9 mouse cellular contexts compared by ENCODE assay signal in genomic region chr1:151177030-151177936, GRCm38 (mm10). TPM values are rescaled to one million over a fixed set of nuclear protein-coding genes. Genes with fewer than 3 reads are reported as not detected.
DNase-seq lines count a peak whose midpoint lies in the region; ATAC-seq and TF ChIP-seq lines count a peak whose summit lies in the region.
"Had no signal": no experiment of that assay in that cellular context is flagged by ENCODE, and none has a peak within 500 bp of the region (broad histone marks: within the 10 kb centered on the region; RNA-seq: fewer than 3 reads in every experiment).

No protein-coding gene starts in this region.

- H3K9ac ChIP-seq in embryonic facial prominence, embryonic 12.5 days, result no peak overlapping the region
- no peak overlapping the region for H3K9ac ChIP-seq in hindbrain, embryonic 12.5 days
- H3K9ac ChIP-seq in limb, embryonic 15.5 days, result no peak overlapping the region

- H3K27ac ChIP-seq in thymus, adult 2 months (ENCODE audit: control insufficient read depth, insufficient read depth, low read length), result peak overlapping the region; percentile 32; the same call in 1 of the 2 replicates
- no peak overlapping the region for H3K27ac ChIP-seq in embryonic facial prominence, embryonic 12.5 days
- H3K27ac ChIP-seq in hindbrain, embryonic 12.5 days, result no peak overlapping the region
- H3K27ac ChIP-seq in limb, embryonic 15.5 days, result no peak overlapping the region

- peak; percentile 30 for DNase-seq in thymus, adult 2 months
- no peak for DNase-seq in thymus, postnatal 25 days
- DNase-seq in natural killer cell, adult 2 months (ENCODE audit: low spot score in 2 of 2), result peak; percentile 57 to 58
- no peak for DNase-seq in adipocyte (ENCODE audit: low spot score)
- no peak for DNase-seq in urinary bladder, adult 18-20 months (ENCODE audit: low spot score in 2 of 2)

- no peak for TF ChIP-seq POLR2A in thymus, adult 2 months (IDR thresholded peaks at IDR 0.05; ENCODE audit: control insufficient read depth, extremely low read depth, insufficient read depth, low read length, poor library complexity)

- peaks cover 6% of the 10 kb centered on the region for H3K4me1 ChIP-seq in thymus, adult 2 months (replicated peaks; ENCODE audit: control insufficient read depth, insufficient read depth, low read length)
- H3K4me1 ChIP-seq in embryonic facial prominence, embryonic 12.5 days, result peaks cover 9% of the 10 kb centered on the region; the same call in 1 of the 2 replicates
- peaks cover 13% of the 10 kb centered on the region for H3K4me1 ChIP-seq in hindbrain, embryonic 12.5 days
- H3K4me1 ChIP-seq in limb, embryonic 15.5 days, result 0 out of 2 replicates have a peak, but pooled peaks cover 4% of the 10 kb centered on the region

- H3K4me3 ChIP-seq in thymus, adult 2 months (ENCODE audit: control insufficient read depth, insufficient read depth, low read length), result peak overlapping the region; percentile 35
- peak overlapping the region; percentile 21 for H3K4me3 ChIP-seq in embryonic facial prominence, embryonic 12.5 days
- H3K4me3 ChIP-seq in hindbrain, embryonic 12.5 days, result peak overlapping the region; percentile 7
- H3K4me3 ChIP-seq in limb, embryonic 15.5 days, result peak overlapping the region; percentile 26

- WGBS in thymus, adult 2 months, result 19% methylated on average over 10 of the region's 10 CpGs
- WGBS in embryonic facial prominence, embryonic 12.5 days, result 13% methylated on average over 10 of the region's 10 CpGs
- 6% methylated on average over 9 of the region's 10 CpGs for WGBS in hindbrain, embryonic 12.5 days
- 11% methylated on average over 10 of the region's 10 CpGs for WGBS in limb, embryonic 15.5 days

- H3K36me3 ChIP-seq in thymus, adult 2 months (ENCODE audit: control insufficient read depth, insufficient read depth, low read length), result no peaks in the 10 kb centered on the region
- no peaks in the 10 kb centered on the region for H3K36me3 ChIP-seq in embryonic facial prominence, embryonic 12.5 days
- no peaks in the 10 kb centered on the region for H3K36me3 ChIP-seq in hindbrain, embryonic 12.5 days
- H3K36me3 ChIP-seq in limb, embryonic 15.5 days, result no peaks in the 10 kb centered on the region

- no peaks in the 10 kb centered on the region for H3K27me3 ChIP-seq in thymus, adult 2 months (ENCODE audit: control insufficient read depth, insufficient read depth, low read length)
- H3K27me3 ChIP-seq in embryonic facial prominence, embryonic 12.5 days, result no peaks in the 10 kb centered on the region
- no peaks in the 10 kb centered on the region for H3K27me3 ChIP-seq in hindbrain, embryonic 12.5 days
- H3K27me3 ChIP-seq in limb, embryonic 15.5 days, result no peaks in the 10 kb centered on the region

- peak; percentile 67 for ATAC-seq in embryonic facial prominence, embryonic 12.5 days (ENCODE audit: insufficient number of reproducible peaks, insufficient read depth, low FRiP score, low TSS enrichment)
- ATAC-seq in hindbrain, embryonic 12.5 days (ENCODE audit: low FRiP score), result peak; percentile 68; the same call in 1 of the 2 replicates
- no peak for ATAC-seq in limb, embryonic 15.5 days (ENCODE audit: insufficient number of reproducible peaks, low FRiP score, low TSS enrichment, low read depth)

- TF ChIP-seq CTCF in thymus, adult 2 months (IDR thresholded peaks at IDR 0.05; ENCODE audit: borderline replicate concordance, control insufficient read depth, extremely low read depth, insufficient read depth, low read length, poor library complexity), result no peak

- H3K4me2 ChIP-seq in embryonic facial prominence, embryonic 12.5 days (replicated peaks), result peak overlapping the region; percentile 42
- H3K4me2 ChIP-seq in hindbrain, embryonic 12.5 days (replicated peaks), result peak overlapping the region; percentile 36
- H3K4me2 ChIP-seq in limb, embryonic 15.5 days, result peak overlapping the region; percentile 41

- no peaks in the 10 kb centered on the region for H3K9me3 ChIP-seq in embryonic facial prominence, embryonic 12.5 days
- H3K9me3 ChIP-seq in hindbrain, embryonic 12.5 days (replicated peaks), result no peaks in the 10 kb centered on the region
- H3K9me3 ChIP-seq in limb, embryonic 15.5 days, result no peaks in the 10 kb centered on the region

RNA-seq across cellular contexts. Expression of gene Gm47985, which starts 5.1 kb away (rescaled TPM):
- polyA plus RNA-seq in thymus, adult 2 months (2012; rRNA removed), result 0.13 TPM in 1 of 2 replicates, not detected in the other
- 0.92 and 1.2 TPM in 2 replicates for polyA plus RNA-seq in embryonic facial prominence, embryonic 12.5 days (2016; fragmentation: Nextera tagmentation; extraction: Ambion mirVana)
- polyA plus RNA-seq in hindbrain, embryonic 12.5 days (2016; fragmentation: Nextera tagmentation; extraction: Ambion mirVana), result 0.95 and 0.96 TPM in 2 replicates
- polyA plus RNA-seq in limb, embryonic 15.5 days (2015; fragmentation: Nextera tagmentation; extraction: Ambion mirVana), result 0.16 TPM in 1 of 2 replicates, not detected in the other
- polyA plus RNA-seq: frontal cortex, adult 2 months had no signal

RNA-seq across cellular contexts. Expression of gene Gm8947, which starts 14.9 kb away (rescaled TPM):
- polyA plus RNA-seq in thymus, adult 2 months (2012; rRNA removed), result not detected in 2 replicates
- 0.25 and 0.37 TPM in 2 replicates for polyA plus RNA-seq in embryonic facial prominence, embryonic 12.5 days (2016; fragmentation: Nextera tagmentation; extraction: Ambion mirVana)
- polyA plus RNA-seq in hindbrain, embryonic 12.5 days (2016; fragmentation: Nextera tagmentation; extraction: Ambion mirVana), result not detected in 2 replicates
- polyA plus RNA-seq in limb, embryonic 15.5 days (2015; fragmentation: Nextera tagmentation; extraction: Ambion mirVana), result not detected in 2 replicates
- polyA plus RNA-seq: frontal cortex, adult 2 months had no signal

RNA-seq across cellular contexts. Expression of gene Gm47995, which starts 21.0 kb away (rescaled TPM):
- not detected in 2 replicates for polyA plus RNA-seq in thymus, adult 2 months (2012; rRNA removed)
- not detected in 2 replicates for polyA plus RNA-seq in embryonic facial prominence, embryonic 12.5 days (2016; fragmentation: Nextera tagmentation; extraction: Ambion mirVana)
- polyA plus RNA-seq in hindbrain, embryonic 12.5 days (2016; fragmentation: Nextera tagmentation; extraction: Ambion mirVana), result not detected in 2 replicates
- 0.19 and 0.38 TPM in 2 replicates for polyA plus RNA-seq in limb, embryonic 15.5 days (2015; fragmentation: Nextera tagmentation; extraction: Ambion mirVana)
- polyA plus RNA-seq: frontal cortex, adult 2 months had no signal

RNA-seq across cellular contexts. Expression of gene 3110040M04Rik, which starts 26.6 kb away (rescaled TPM):
- polyA plus RNA-seq in thymus, adult 2 months (2012; rRNA removed), result not detected in 2 replicates
- polyA plus RNA-seq in embryonic facial prominence, embryonic 12.5 days (2016; fragmentation: Nextera tagmentation; extraction: Ambion mirVana), result not detected in 2 replicates
- 0.48 and 0.57 TPM in 2 replicates for polyA plus RNA-seq in hindbrain, embryonic 12.5 days (2016; fragmentation: Nextera tagmentation; extraction: Ambion mirVana)
- not detected in 2 replicates for polyA plus RNA-seq in limb, embryonic 15.5 days (2015; fragmentation: Nextera tagmentation; extraction: Ambion mirVana)
- polyA plus RNA-seq: frontal cortex, adult 2 months had no signal

RNA-seq across cellular contexts. Expression of gene Gm47996, which starts 32.6 kb away (rescaled TPM):
- polyA plus RNA-seq in thymus, adult 2 months (2012; rRNA removed), result not detected in 2 replicates
- polyA plus RNA-seq in embryonic facial prominence, embryonic 12.5 days (2016; fragmentation: Nextera tagmentation; extraction: Ambion mirVana), result not detected in 2 replicates
- polyA plus RNA-seq in hindbrain, embryonic 12.5 days (2016; fragmentation: Nextera tagmentation; extraction: Ambion mirVana), result 0.33 TPM in 1 of 2 replicates, not detected in the other
- 0.15 TPM in 1 of 2 replicates, not detected in the other for polyA plus RNA-seq in limb, embryonic 15.5 days (2015; fragmentation: Nextera tagmentation; extraction: Ambion mirVana)
- polyA plus RNA-seq: frontal cortex, adult 2 months had no signal

Comparison
In these comparisons a context has a peak if more than half of its experiments do, and no peak if none do; other contexts are left out.
1. DNase-seq: peak in thymus, adult 2 months (single experiment) and natural killer cell, adult 2 months (2 of 2); none in thymus, postnatal 25 days (single experiment), adipocyte (single experiment) and urinary bladder, adult 18-20 months (0 of 2).
2. Peak in every context shown above with its lines, with median percentiles within 50 percentile points of each other: H3K4me3 ChIP-seq and H3K4me2 ChIP-seq.